Mouse (Mus musculus): ENCODE measurements around the gene Tgfbr1. TPM values are rescaled to one million over a fixed set of nuclear protein-coding genes. Genes with fewer than 3 reads are reported as not detected.

The Tgfbr1 gene
- polyA plus RNA-seq, 1 experiment from 2014 or later = 36.8 TPM

DNA sequence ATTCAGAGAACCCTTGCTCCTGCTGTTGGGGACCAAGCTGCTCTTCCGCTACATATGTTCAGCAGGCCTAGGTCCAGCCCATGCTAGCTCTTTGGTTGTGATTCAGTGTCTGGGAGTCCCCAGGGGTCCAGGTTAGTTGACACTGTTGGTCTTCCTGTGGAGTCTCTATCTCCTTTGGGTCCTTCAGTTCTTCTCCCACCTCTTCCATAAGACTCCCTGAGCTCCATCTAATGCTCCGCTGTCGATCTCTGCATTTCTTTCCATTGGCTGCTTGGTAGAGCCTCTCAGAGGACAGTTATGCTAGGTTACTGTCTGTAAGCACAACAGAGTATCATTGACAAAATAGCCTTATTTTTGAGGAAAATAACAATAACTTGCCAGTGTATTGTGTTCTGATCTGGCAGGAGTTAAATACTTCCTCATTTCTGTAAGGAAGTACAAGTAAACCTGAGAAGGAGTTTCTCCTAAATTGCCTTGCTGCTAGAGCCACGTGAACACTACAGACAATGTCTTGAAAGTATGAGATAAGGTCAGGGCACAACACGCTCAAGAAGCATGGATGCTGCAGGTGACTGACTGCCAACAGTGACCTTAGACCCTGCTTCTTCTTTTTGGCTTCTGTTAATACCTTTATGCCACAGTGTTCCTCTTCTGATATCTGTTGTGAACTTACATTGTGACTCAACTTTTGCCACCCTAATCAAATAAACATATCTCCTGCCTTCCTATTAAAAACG, 45.1 kb downstream of the Tgfbr1 start:
- peaks cover 9% of the 10 kb centered on the region; the same call in 1 of the 2 replicates for H3K4me1 ChIP-seq (ENCODE audit: control insufficient read depth, insufficient read depth, low read length)
- no peaks in the 10 kb centered on the region for H3K9me3 ChIP-seq (replicated peaks; ENCODE audit: control insufficient read depth, low read length)
- no peak overlapping the region for H3K4me3 ChIP-seq (ENCODE audit: low read depth, low read length)
- H3K9ac ChIP-seq (ENCODE audit: low read depth, low read length) = no peak overlapping the region
- ATAC-seq (replicated peaks; ENCODE audit: insufficient number of reproducible peaks, low FRiP score, low TSS enrichment) = no peak
- H3K27me3 ChIP-seq (ENCODE audit: control insufficient read depth, insufficient read depth, low read length) = no peaks in the 10 kb centered on the region
- peaks cover 5% of the 10 kb centered on the region; the same call in 1 of the 2 replicates for H3K36me3 ChIP-seq (ENCODE audit: control insufficient read depth, insufficient read depth, low read length)
- no peak overlapping the region for H3K27ac ChIP-seq (ENCODE audit: low read depth, low read length)
- H3K4me2 ChIP-seq = no peak overlapping the region
- WGBS (ENCODE audit: insufficient replicate concordance) = 82% methylated on average over 6 of the region's 6 CpGs

DNA sequence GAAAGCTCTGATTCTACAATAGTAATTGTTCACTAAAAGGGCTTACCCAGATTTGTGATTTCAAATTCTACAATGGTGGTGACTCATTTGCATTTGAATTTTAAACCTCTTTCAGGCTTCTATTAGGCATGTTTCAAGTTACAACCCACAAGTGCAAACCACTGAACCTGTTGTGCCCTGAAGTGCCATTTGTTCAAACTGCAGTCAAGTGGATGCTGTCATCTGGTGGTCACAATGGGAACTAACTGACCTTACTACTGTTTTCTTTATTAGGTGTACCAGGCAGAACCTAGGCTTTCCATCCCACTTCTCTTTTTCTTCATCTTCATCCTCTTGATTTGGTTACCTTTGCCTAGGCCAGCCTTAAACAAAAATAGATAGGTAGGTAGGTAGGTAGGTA, 46.8 kb downstream of the Tgfbr1 start:
- no peaks in the 10 kb centered on the region for H3K27me3 ChIP-seq (ENCODE audit: control insufficient read depth, insufficient read depth, low read length)
- H3K4me2 ChIP-seq = no peak overlapping the region
- no peak overlapping the region for H3K4me3 ChIP-seq (ENCODE audit: low read depth, low read length)
- no peak for ATAC-seq (replicated peaks; ENCODE audit: insufficient number of reproducible peaks, low FRiP score, low TSS enrichment)
- peaks cover 9% of the 10 kb centered on the region; the same call in 1 of the 2 replicates for H3K4me1 ChIP-seq (ENCODE audit: control insufficient read depth, insufficient read depth, low read length)
- peaks cover 5% of the 10 kb centered on the region; the same call in 1 of the 2 replicates for H3K36me3 ChIP-seq (ENCODE audit: control insufficient read depth, insufficient read depth, low read length)
- H3K27ac ChIP-seq (ENCODE audit: low read depth, low read length) = no peak overlapping the region
- no peaks in the 10 kb centered on the region for H3K9me3 ChIP-seq (replicated peaks; ENCODE audit: control insufficient read depth, low read length)
- no peak overlapping the region for H3K9ac ChIP-seq (ENCODE audit: low read depth, low read length)

DNA sequence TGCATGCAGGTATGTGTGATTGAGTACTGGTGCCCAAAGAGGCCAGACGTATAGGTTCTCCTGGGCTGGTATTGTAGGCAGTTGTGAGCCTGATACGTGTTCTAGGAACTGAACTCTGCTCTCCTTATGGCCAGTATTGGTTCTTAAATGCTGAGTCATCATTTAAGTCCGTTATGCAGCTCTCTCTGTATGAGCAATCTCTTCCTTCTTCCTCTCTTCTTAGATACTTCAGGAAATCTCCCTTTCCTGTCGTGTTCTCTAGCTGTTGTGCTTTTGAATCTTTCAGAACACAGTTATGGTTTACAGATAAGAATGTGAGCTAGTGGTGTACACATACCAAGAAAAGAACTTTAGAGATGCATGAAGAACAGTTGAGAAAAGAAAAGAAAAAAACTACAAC, 47.3 kb downstream of the Tgfbr1 start:
- Histone ChIP-seq H3K9ac (ENCODE audit: low read depth, low read length) (no peak overlapping the region), H3K36me3 (ENCODE audit: control insufficient read depth, insufficient read depth, low read length) (peaks cover 5% of the 10 kb centered on the region; the same call in 1 of the 2 replicates), H3K27me3 (ENCODE audit: control insufficient read depth, insufficient read depth, low read length) (no peaks in the 10 kb centered on the region), H3K9me3 (replicated peaks; ENCODE audit: control insufficient read depth, low read length) (no peaks in the 10 kb centered on the region), H3K4me1 (ENCODE audit: control insufficient read depth, insufficient read depth, low read length) (peaks cover 9% of the 10 kb centered on the region; the same call in 1 of the 2 replicates), H3K4me3 (ENCODE audit: low read depth, low read length) (no peak overlapping the region), H3K27ac (ENCODE audit: low read depth, low read length) (no peak overlapping the region), H3K4me2 (no peak overlapping the region)
- WGBS (ENCODE audit: insufficient replicate concordance) = 70% methylated on average over 4 of the region's 4 CpGs
- no peak for ATAC-seq (replicated peaks; ENCODE audit: insufficient number of reproducible peaks, low FRiP score, low TSS enrichment)

DNA sequence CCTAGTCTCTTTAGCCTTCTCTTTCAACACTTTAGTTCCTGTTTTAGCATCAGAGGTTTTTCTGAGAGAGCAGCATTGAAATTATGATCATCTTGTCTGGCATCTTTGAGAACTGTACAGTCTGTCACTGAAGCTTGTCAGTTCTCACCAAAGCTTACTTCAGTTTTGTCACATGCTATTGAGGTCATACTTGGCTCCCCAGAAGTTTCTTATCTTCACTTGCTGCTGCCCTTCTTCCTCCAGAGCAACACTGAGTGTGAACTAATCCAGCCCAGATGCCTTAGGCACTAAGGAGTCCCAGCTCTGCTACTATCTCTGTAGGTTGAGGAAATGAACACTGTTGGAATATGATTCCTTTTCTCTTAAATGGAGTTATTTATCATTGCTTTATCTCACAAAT, 49.2 kb downstream of the Tgfbr1 start:
- Histone ChIP-seq H3K4me2 (0 out of 2 replicates have a peak overlapping the region, but pooled peaks have one; percentile 11), H3K27me3 (ENCODE audit: control insufficient read depth, insufficient read depth, low read length) (no peaks in the 10 kb centered on the region), H3K4me1 (ENCODE audit: control insufficient read depth, insufficient read depth, low read length) (peaks cover 9% of the 10 kb centered on the region; the same call in 1 of the 2 replicates), H3K4me3 (ENCODE audit: low read depth, low read length) (no peak overlapping the region), H3K9ac (ENCODE audit: low read depth, low read length) (no peak overlapping the region), H3K36me3 (ENCODE audit: control insufficient read depth, insufficient read depth, low read length) (peaks cover 5% of the 10 kb centered on the region; the same call in 1 of the 2 replicates), H3K27ac (ENCODE audit: low read depth, low read length) (peak overlapping the region; percentile 74), H3K9me3 (replicated peaks; ENCODE audit: control insufficient read depth, low read length) (no peaks in the 10 kb centered on the region)
- ATAC-seq (replicated peaks; ENCODE audit: insufficient number of reproducible peaks, low FRiP score, low TSS enrichment) = 0 out of 2 replicates have a peak, but pooled peaks have one; percentile 39

DNA sequence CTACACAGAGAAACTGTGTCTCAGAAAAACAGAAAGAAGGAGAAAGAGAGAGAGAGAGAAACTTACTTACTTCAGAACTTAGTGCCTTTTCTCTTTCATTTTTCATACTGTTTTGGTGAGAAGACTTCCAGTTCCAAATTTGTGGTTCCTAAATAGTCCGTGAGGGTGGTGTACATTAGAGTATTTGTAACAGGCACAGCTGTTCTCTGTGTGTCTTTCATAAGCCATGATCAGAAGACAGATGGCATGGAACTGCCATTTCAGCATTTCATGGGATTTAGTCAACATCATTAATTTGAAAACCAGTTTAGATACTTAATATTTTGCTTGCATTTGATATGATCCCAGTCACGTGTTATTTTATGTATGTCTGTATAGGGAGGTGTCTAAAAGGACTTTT, 51.5 kb downstream of the Tgfbr1 start:
- H3K4me3 ChIP-seq (ENCODE audit: low read depth, low read length) = no peak overlapping the region
- no peak for ATAC-seq (replicated peaks; ENCODE audit: insufficient number of reproducible peaks, low FRiP score, low TSS enrichment)
- H3K36me3 ChIP-seq (ENCODE audit: control insufficient read depth, insufficient read depth, low read length) = 0 out of 2 replicates have a peak, but pooled peaks cover 7% of the 10 kb centered on the region
- H3K9ac ChIP-seq (ENCODE audit: low read depth, low read length) = no peak overlapping the region
- H3K4me2 ChIP-seq = no peak overlapping the region
- no peak overlapping the region for H3K27ac ChIP-seq (ENCODE audit: low read depth, low read length)
- 82% methylated on average over 2 of the region's 2 CpGs for WGBS (ENCODE audit: insufficient replicate concordance)
- peaks cover 9% of the 10 kb centered on the region; the same call in 1 of the 2 replicates for H3K4me1 ChIP-seq (ENCODE audit: control insufficient read depth, insufficient read depth, low read length)
- no peaks in the 10 kb centered on the region for H3K27me3 ChIP-seq (ENCODE audit: control insufficient read depth, insufficient read depth, low read length)
- no peaks in the 10 kb centered on the region for H3K9me3 ChIP-seq (replicated peaks; ENCODE audit: control insufficient read depth, low read length)

DNA sequence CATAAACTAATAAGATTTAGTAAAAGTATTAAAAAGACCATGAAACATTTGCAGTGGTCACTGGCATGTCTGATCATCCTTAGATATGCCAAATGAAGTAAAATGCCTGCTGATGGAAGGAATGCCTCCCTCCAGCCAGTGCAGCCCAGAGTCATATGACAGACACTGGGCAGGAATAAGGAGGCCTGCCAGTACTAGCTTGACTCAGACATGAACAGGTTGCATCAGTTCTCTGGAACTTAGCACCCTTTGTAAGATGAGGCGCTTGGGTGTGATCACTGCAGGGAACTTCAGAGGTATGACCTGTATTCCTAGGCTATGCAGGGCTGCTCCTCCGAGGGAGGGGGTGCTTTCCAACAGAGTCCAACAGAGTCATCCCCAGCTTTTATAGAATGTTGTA, 54.1 kb downstream of the Tgfbr1 start:
- H3K27ac ChIP-seq (ENCODE audit: low read depth, low read length) = no peak overlapping the region
- no peaks in the 10 kb centered on the region for H3K9me3 ChIP-seq (replicated peaks; ENCODE audit: control insufficient read depth, low read length)
- H3K27me3 ChIP-seq (ENCODE audit: control insufficient read depth, insufficient read depth, low read length) = no peaks in the 10 kb centered on the region
- ATAC-seq (replicated peaks; ENCODE audit: insufficient number of reproducible peaks, low FRiP score, low TSS enrichment) = no peak
- peaks cover 13% of the 10 kb centered on the region; the same call in 1 of the 2 replicates for H3K36me3 ChIP-seq (ENCODE audit: control insufficient read depth, insufficient read depth, low read length)
- H3K9ac ChIP-seq (ENCODE audit: low read depth, low read length) = no peak overlapping the region
- peaks cover 16% of the 10 kb centered on the region; the same call in 1 of the 2 replicates for H3K4me1 ChIP-seq (ENCODE audit: control insufficient read depth, insufficient read depth, low read length)
- H3K4me3 ChIP-seq (ENCODE audit: low read depth, low read length) = no peak overlapping the region
- H3K4me2 ChIP-seq = no peak overlapping the region
- WGBS (ENCODE audit: insufficient replicate concordance) = 76% methylated on average over 2 of the region's 2 CpGs

DNA sequence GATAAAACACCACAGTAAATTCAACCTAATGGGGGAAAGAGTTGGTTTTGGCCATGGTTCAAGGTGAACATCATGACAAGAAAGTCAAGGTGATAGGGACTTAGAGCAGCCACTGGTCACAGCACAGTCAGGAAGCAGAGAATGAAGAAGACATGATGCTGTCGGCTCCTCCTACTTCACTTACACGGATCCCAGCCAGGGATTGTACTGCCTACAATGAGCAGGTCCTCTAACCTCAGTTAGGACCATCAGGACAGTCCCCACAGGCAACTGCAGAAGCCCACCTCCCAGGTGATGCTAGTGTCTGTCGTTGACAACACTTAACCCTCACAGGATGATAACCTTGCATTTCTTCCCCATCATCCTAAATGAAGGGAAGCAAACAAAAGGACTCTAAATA, 64.8 kb downstream of the Tgfbr1 start:
- H3K9me3 ChIP-seq (replicated peaks; ENCODE audit: control insufficient read depth, low read length) = no peaks in the 10 kb centered on the region
- no peaks in the 10 kb centered on the region for H3K27me3 ChIP-seq (ENCODE audit: control insufficient read depth, insufficient read depth, low read length)
- H3K27ac ChIP-seq (ENCODE audit: low read depth, low read length) = no peak overlapping the region
- H3K4me2 ChIP-seq = no peak overlapping the region
- ATAC-seq (replicated peaks; ENCODE audit: insufficient number of reproducible peaks, low FRiP score, low TSS enrichment) = no peak
- WGBS (ENCODE audit: insufficient replicate concordance) = 63% methylated on average over 3 of the region's 3 CpGs
- H3K4me1 ChIP-seq (ENCODE audit: control insufficient read depth, insufficient read depth, low read length) = no peaks in the 10 kb centered on the region
- H3K36me3 ChIP-seq (ENCODE audit: control insufficient read depth, insufficient read depth, low read length) = no peaks in the 10 kb centered on the region; the same call in 1 of the 2 replicates
- no peak overlapping the region for H3K4me3 ChIP-seq (ENCODE audit: low read depth, low read length)
- no peak overlapping the region for H3K9ac ChIP-seq (ENCODE audit: low read depth, low read length)

DNA sequence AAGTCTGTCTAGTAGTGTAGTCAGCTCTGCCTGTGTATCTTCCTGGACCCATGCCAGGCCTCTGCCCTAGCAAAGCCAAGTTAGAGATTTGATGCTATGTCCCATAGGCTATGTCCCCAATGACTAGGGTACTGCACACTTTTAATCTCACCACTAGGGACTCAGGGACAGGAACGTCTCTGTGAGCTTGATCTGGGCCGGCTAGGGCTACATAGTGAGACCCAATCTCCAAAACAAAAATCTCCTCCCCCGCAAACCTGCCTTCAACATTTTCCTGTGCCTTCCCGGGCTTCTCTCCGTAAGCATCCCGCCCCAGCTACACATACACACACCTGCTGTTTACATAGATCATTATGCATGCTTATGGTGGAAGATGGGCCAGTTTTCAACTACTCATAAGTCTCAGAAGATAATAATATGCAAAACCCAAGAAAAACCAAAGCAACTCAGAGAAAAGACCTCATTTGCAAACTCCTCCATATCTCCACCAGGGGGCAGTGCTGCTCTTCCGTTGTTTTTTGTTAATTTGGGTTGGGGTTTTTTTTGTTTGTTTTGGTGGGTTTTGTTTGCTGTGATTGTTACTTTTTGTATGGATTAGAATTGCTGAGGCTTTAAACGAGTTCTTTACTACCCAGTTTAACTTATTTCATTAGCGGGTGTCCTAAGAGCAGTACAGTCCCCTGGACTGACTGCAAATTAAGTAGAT, 66.4 kb downstream of the Tgfbr1 start:
- Histone ChIP-seq H3K27me3 (ENCODE audit: control insufficient read depth, insufficient read depth, low read length) (no peaks in the 10 kb centered on the region), H3K27ac (ENCODE audit: low read depth, low read length) (no peak overlapping the region), H3K36me3 (ENCODE audit: control insufficient read depth, insufficient read depth, low read length) (no peaks in the 10 kb centered on the region), H3K4me2 (no peak overlapping the region), H3K9me3 (replicated peaks; ENCODE audit: control insufficient read depth, low read length) (no peaks in the 10 kb centered on the region), H3K4me1 (ENCODE audit: control insufficient read depth, insufficient read depth, low read length) (no peaks in the 10 kb centered on the region; the same call in 1 of the 2 replicates), H3K9ac (ENCODE audit: low read depth, low read length) (no peak overlapping the region), H3K4me3 (ENCODE audit: low read depth, low read length) (no peak overlapping the region)
- WGBS (ENCODE audit: insufficient replicate concordance) = 26% methylated on average over 9 of the region's 9 CpGs
- 0 out of 2 replicates have a peak, but pooled peaks have one; percentile 10 for ATAC-seq (replicated peaks; ENCODE audit: insufficient number of reproducible peaks, low FRiP score, low TSS enrichment)
